In the genomic region with DNA sequence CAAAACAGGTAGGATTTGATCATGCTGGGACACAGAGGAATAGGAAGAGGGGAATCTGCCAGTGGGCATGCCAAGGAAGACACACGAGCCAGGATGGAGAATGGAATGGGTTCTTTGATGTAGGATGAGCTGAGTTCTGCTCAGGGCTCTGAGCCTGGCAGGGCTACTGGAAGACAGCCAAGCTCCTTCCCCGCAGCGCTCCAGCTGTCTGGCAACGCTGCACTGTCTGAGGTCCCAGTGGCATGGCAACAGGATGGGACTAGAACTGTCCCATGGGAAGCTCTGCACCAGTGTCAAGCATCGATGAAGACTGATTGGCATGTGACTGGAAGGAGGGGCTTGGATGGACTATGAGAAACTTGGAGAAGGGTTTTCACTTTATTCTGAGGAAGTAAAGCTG, we compare ENCODE assay signal across 9 mouse cellular contexts.
DNase-seq lines count a peak whose midpoint lies in the region; ATAC-seq and TF ChIP-seq lines count a peak whose summit lies in the region.
"Had no signal": no experiment of that assay in that cellular context is flagged by ENCODE, and none has a peak within 500 bp of the region (broad histone marks: within the 10 kb centered on the region; RNA-seq: fewer than 3 reads in every experiment).

No protein-coding gene starts in this region.

- no peaks in the 10 kb centered on the region for H3K9me3 ChIP-seq in lung, embryonic 14.5 days (ENCODE audit: low read depth, low read length)

- H3K4me3 ChIP-seq in lung, embryonic 14.5 days (ENCODE audit: low read depth, low read length): no peak overlapping the region

- H3K36me3 ChIP-seq in lung, embryonic 14.5 days (ENCODE audit: insufficient read depth): no peaks in the 10 kb centered on the region

- WGBS in lung, embryonic 14.5 days: 59% methylated on average over 5 of the region's 5 CpGs

- ATAC-seq in lung, embryonic 14.5 days (ENCODE audit: insufficient read depth): peak; percentile 60; the same call in 1 of the 2 replicates
- no peak for ATAC-seq in megakaryocyte, adult 5-6 weeks (ENCODE audit: poor library complexity, severe bottlenecking)

- no peak overlapping the region for H3K27ac ChIP-seq in lung, embryonic 14.5 days (ENCODE audit: low read depth)
- H3K27ac ChIP-seq: macrophage had no signal

- H3K4me2 ChIP-seq in lung, embryonic 14.5 days: no peak overlapping the region

- H3K27me3 ChIP-seq in lung, embryonic 14.5 days (ENCODE audit: insufficient read depth, low read length): no peaks in the 10 kb centered on the region

- no peak overlapping the region for H3K9ac ChIP-seq in lung, embryonic 14.5 days

- DNase-seq in lung, embryonic 14.5 days: peak; percentile 33
- DNase-seq in lung, adult 18-20 months: no peak
- DNase-seq in cerebellum, postnatal 4 days (ENCODE audit: low spot score in 2 of 2): peak; percentile 24 to 64
- peak; percentile 46 to 49 for DNase-seq in layer of hippocampus, adult 8-10 months (ENCODE audit: low spot score in 2 of 2)
- peak; percentile 81 for DNase-seq in retina, postnatal 1 day
- DNase-seq in thymus, postnatal 0 days (ENCODE audit: low spot score): no peak
- no peak for DNase-seq in kidney, adult 18-20 months

- H3K4me1 ChIP-seq in lung, embryonic 14.5 days (ENCODE audit: insufficient read depth): no peaks in the 10 kb centered on the region

- no peak for TF ChIP-seq CTCF in lung, embryonic 14.5 days (IDR thresholded peaks at IDR 0.05; ENCODE audit: low read depth)

Comparison
In these comparisons a context has a peak if more than half of its experiments do, and no peak if none do; other contexts are left out.
1. DNase-seq: peak in lung, embryonic 14.5 days (single experiment), cerebellum, postnatal 4 days (2 of 2), layer of hippocampus, adult 8-10 months (2 of 2) and retina, postnatal 1 day (single experiment); none in lung, adult 18-20 months (0 of 2), thymus, postnatal 0 days (single experiment) and kidney, adult 18-20 months (single experiment).